Mouse (Mus musculus) gastrocnemius, adult 2 months (tissue): ENCODE results near the gene Rnf8. TPM values are rescaled to one million over a fixed set of nuclear protein-coding genes. Genes with fewer than 3 reads are reported as not detected.

Experiments used
- DNase-seq: peaks from one replicate; pipeline ENCODE4 v3.0.0; 2022
- H3K27ac ChIP-seq: fragments of 200-600 bp; 2 replicates; pipeline ENCODE4 v1.8.1; 2022; ENCODE audit warnings: mild to moderate bottlenecking
- H3K4me3 ChIP-seq: fragments of 200-600 bp; 2 replicates; pipeline ENCODE4 v1.8.1; 2022; ENCODE audit warnings: mild to moderate bottlenecking, moderate library complexity
- CTCF ChIP-seq: fragments of 200-600 bp; IDR thresholded peaks from 2 replicates; pipeline ENCODE4 v1.8.1; 2022; ENCODE audit warnings: antibody characterized with exemption, mild to moderate bottlenecking, moderate library complexity
- intact Hi-C: fragments of 180-260 bp; cut with DNase I; formaldehyde crosslinking; loops from one replicate; pipeline ENCODE4 v1.15.1; 2025
- long read RNA-seq, 2 experiments: library from polyadenylated mRNA; stranded (forward); transcript quantifications; one replicate each; pipeline ENCODE4 v2.0.0; 2021
- total RNA-seq, 2 experiments: library from RNA; stranded (reverse); gene quantifications; 2 replicates each; pipeline ENCODE4 v1.2.3; 2021

Rnf8 gene
- 10 to 100 TPM; 20.1 to 22.3 TPM for total RNA-seq
- long read RNA-seq, experiment 1, full-length matches to known transcripts: 57 of 62 reads
- long read RNA-seq, experiment 1, partial matches to known transcripts: 0 of 62 reads
- long read RNA-seq, experiment 1, other reads (novel, unspliced or antisense): 5 of 62 reads
- long read RNA-seq, experiment 2, full-length matches to known transcripts: 47 of 53 reads
- long read RNA-seq, experiment 2, partial matches to known transcripts: 0 of 53 reads
- long read RNA-seq, experiment 2, other reads (novel, unspliced or antisense): 6 of 53 reads

GRCm38 (mm10) chr17:29614115-29615023 lies at the start of gene Rnf8, which contains the start of gene Gm28043:
Rnf8 (plus strand) TSS chr17:29614790.
Gm28043 (plus strand) TSS chr17:29614876.
- intact Hi-C loops: no loop called here
- H3K4me3 ChIP-seq: peak within 1 kb of the TSS; percentile 93
- peak within 1 kb of the TSS; percentile 97 for H3K27ac ChIP-seq
- TF ChIP-seq CTCF: peak; percentile 73
- DNase-seq: peak; percentile 97

DNA sequence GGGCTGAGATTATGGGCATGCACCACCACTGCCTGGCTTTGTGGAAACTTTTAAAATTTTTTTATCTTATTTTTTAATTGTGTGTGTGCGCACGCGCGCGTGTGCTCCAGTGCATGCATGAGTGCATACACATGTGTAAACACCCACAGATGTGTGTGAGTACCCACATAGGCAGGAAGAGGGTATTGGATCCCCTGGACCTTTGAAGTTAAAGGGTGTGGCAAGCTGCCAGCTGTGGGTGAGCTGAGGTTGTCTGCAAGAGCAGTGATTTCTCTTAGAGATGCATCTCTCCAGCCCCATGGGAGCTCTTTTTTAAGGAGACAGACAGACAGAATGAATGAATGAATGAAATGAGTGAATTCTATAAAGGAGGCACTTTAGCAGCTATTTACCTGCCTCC lies 49.1 kb upstream of the Rnf8 start:
- intact Hi-C loops: no loop called here
- Histone ChIP-seq H3K27ac (no peak overlapping the region), H3K4me3 (no peak overlapping the region)
- no peak for TF ChIP-seq CTCF
- DNase-seq: no peak

DNA sequence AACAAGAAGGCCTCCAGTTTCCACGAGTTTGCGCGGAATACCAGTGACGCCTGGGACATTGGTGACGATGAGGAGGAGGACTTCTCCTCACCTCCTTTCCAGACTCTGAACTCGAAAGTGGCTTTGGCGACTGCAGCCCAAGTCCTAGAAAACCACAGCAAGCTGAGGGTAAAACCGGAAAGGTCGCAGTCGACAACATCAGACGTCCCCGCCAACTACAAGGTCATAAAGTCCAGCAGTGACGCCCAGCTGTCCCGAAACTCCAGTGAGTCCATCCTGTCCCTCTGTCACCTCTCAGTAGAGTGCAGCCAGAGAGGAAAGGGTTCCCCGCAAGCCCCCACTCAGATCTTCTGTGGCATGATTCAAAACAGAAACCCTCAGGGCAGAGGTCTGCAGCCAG lies 46.2 kb upstream of the Rnf8 start:
- TF ChIP-seq CTCF: no peak
- no peak for DNase-seq
- intact Hi-C loops: no loop called here
- Histone ChIP-seq H3K27ac (no peak overlapping the region), H3K4me3 (no peak overlapping the region)

- Histone ChIP-seq H3K27ac (no peak overlapping the region), H3K4me3 (no peak overlapping the region)
- no peak for DNase-seq
- intact Hi-C loops: no loop called here
- TF ChIP-seq CTCF: no peak
Measured at GRCm38 (mm10) chr17:29569831-29570230, 44.8 kb upstream of the Rnf8 start.

DNA sequence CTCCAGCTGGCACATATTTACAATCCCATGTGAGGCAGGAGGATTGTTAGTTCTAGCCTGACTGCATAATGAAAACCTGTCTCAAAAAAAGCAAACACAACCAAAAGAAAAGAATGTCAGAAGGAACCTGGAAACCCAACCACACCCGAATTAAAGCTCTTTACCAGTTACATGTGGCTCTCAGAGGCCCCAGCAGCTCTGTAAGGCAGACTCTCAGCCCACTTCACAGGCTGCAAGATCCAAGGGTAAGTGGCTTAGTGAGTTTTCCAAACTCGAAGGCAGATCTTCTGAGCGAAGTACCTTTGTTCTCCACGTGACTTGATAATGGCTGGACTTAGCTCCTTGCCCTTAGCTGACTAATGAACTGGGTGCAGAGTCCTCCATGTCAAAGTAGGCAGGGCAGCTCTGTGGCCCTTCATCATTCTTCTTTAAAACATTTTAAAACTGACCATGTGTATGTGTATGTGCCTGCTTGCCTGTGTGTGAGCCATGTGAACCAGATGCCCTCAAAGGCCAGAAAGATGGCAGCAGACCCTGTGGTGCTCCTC lies 34.9 kb upstream of the Rnf8 start:
- intact Hi-C loops: no loop called here
- no peak for DNase-seq
- Histone ChIP-seq H3K4me3 (no peak overlapping the region), H3K27ac (no peak overlapping the region)
- no peak for TF ChIP-seq CTCF

- H3K4me3 ChIP-seq: no peak overlapping the region
- TF ChIP-seq CTCF: no peak
- intact Hi-C loops: no loop called here
- H3K27ac ChIP-seq: no peak overlapping the region
- no peak for DNase-seq
Measured at GRCm38 (mm10) chr17:29583569-29583968, 31.0 kb upstream of the Rnf8 start.

GRCm38 (mm10) chr17:29584306-29584705 lies 30.3 kb upstream of the Rnf8 start:
- no peak for TF ChIP-seq CTCF
- H3K27ac ChIP-seq: no peak overlapping the region
- no peak overlapping the region for H3K4me3 ChIP-seq
- intact Hi-C loops: no loop called here
- no peak for DNase-seq

DNA sequence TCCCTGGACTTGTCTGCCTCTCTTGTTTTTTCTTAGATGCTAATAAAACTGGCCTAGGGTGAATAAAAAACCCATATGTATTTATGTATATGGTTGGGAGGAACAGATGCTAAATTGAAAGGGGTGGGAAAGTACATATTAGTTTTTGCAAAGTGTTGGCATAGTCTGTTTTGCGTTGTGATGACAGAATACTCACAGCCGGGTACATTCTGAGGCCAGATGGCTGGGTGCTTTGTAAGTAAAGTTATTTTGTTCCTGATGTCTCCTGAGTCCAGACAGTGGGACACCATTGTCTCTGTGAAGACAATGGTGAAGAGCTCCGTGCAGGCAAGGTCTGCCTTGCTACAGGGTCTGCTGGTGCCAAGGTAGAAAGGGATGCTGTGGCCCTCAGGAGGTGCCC lies 29.9 kb upstream of the Rnf8 start:
- intact Hi-C loops: no loop called here
- Histone ChIP-seq H3K27ac (no peak overlapping the region), H3K4me3 (no peak overlapping the region)
- TF ChIP-seq CTCF: no peak
- DNase-seq: no peak

DNA sequence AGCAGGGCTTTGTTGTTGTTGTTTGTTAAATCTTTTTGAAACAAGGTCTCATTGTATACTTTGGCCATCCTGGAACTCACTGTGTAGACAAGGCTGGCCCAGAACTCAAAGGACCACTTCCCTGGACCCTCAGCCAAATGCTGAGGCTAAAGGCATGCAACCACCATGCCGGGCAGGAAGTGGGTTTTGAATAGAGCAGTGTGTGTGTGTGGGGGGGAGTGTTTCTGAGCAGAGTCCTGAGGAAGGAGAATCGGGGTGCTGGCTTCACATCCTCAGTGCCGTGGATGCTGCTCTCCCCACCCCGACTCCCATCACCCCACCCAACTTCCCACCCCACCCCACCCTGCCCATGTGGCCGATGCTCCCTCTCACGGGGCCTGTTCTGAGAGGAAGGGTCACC lies 29.1 kb upstream of the Rnf8 start:
- TF ChIP-seq CTCF: no peak
- Histone ChIP-seq H3K27ac (no peak overlapping the region), H3K4me3 (no peak overlapping the region)
- no peak for DNase-seq
- intact Hi-C loops: no loop called here

- H3K4me3 ChIP-seq: no peak overlapping the region
- TF ChIP-seq CTCF: no peak
- no peak overlapping the region for H3K27ac ChIP-seq
- intact Hi-C loops: no loop called here
- no peak for DNase-seq
Measured at GRCm38 (mm10) chr17:29586921-29587320, 27.7 kb upstream of the Rnf8 start.

- no peak for DNase-seq
- no peak for TF ChIP-seq CTCF
- intact Hi-C loops: no loop called here
- Histone ChIP-seq H3K27ac (no peak overlapping the region), H3K4me3 (no peak overlapping the region)
Measured at GRCm38 (mm10) chr17:29589221-29589898, 25.2 kb upstream of the Rnf8 start.

DNA sequence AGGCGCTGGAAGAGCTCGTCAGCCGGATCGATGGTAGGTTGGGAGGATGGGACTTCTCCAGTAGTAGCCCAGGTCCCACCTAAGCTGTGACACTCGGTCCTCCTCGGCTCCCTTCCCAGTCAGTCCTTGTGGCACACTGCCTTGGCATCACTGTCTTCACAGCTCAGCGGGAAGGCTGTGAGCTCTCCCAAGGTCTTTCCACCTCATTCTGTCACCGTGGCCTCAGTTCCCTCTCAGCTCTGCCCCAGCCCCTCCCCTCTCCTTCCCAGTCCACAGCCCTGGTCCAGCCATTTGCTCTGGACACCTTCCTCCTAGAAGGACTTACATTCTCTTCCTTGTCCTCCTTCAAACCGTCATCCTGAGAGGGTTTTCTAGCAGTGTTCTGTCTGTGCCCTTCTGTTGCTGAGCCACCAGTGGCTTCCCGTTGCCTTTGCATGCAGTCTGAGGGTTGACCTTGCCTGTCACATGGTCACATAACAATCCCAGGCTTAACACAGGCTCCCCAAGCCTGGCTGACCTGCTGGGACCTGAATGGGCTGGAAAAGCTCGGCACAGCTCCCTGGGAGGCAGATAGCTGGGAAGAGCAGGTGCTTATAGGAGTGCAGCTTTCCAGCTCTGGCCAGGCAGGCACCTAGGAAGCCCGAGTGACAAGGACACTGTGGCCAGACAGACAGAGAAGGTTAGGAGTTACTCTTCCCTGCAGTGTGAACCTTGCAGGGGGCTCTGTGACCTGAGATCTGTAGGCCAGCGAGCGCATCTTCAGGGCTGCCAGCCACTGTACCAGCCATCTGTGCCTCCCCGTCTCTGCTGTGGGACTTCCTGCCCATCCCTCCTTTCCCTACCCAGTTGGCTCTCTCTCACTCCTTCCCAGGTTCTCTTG lies 18.5 kb upstream of the Rnf8 start:
- intact Hi-C loops: no loop called here
- Histone ChIP-seq H3K4me3 (no peak overlapping the region), H3K27ac (no peak overlapping the region)
- DNase-seq: no peak
- no peak for TF ChIP-seq CTCF
